Comparison of ENCODE assay signal across 9 mouse cellular contexts in the genomic region with DNA sequence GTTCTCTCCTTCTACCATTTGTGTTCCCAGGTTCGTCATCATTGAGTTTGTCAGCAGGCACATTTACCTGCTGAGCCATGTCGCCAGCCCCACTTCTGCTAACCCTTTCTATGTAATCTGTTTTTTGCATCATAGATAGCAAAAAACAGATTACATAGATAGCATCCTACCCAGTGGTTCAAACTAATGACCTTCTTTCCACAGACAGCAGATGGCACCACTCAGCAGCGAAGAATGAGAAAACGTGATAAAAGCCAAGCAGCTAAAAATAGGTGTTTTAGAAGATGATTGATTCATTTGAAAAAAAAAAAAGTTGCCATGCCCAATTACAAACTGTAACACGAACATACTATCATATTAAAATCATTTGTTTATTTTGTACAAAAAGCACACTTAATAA.
DNase-seq lines count a peak whose midpoint lies in the region; ATAC-seq lines count a peak whose summit lies in the region.
"Had no signal": no experiment of that assay in that cellular context is flagged by ENCODE, and none has a peak within 500 bp of the region (broad histone marks: within the 10 kb centered on the region; RNA-seq: fewer than 3 reads in every experiment).

No protein-coding gene starts in this region.

- H3K9ac ChIP-seq in hindbrain, embryonic 14.5 days: no peak overlapping the region
- H3K9ac ChIP-seq in liver, embryonic 11.5 days (ENCODE audit: low read depth, low read length): no peak overlapping the region
- H3K9ac ChIP-seq: heart, embryonic 15.5 days had no signal

- peak; percentile 66 for DNase-seq in hindbrain, embryonic 14.5 days (ENCODE audit: low spot score)
- DNase-seq in hindbrain, embryonic 10.5 days (ENCODE audit: low spot score): no peak
- DNase-seq in MN1 (ENCODE audit: low spot score): peak; percentile 55
- DNase-seq in cerebellum, adult 8-10 months: peak; percentile 48
- no peak for DNase-seq in liver, embryonic 11.5 days (ENCODE audit: low spot score)
- DNase-seq in thymus, postnatal 36 days: no peak
- DNase-seq in urinary bladder, postnatal 25 days (ENCODE audit: low spot score): no peak
- no peak for DNase-seq in spleen, postnatal 4 days (ENCODE audit: low spot score in 2 of 2)

- H3K4me3 ChIP-seq in hindbrain, embryonic 14.5 days (replicated peaks; ENCODE audit: low read length): no peak overlapping the region
- H3K4me3 ChIP-seq in hindbrain, embryonic 10.5 days: no peak overlapping the region
- no peak overlapping the region for H3K4me3 ChIP-seq in liver, embryonic 11.5 days (ENCODE audit: low read depth, low read length)
- H3K4me3 ChIP-seq: heart, embryonic 15.5 days had no signal

- H3K4me2 ChIP-seq in hindbrain, embryonic 14.5 days (replicated peaks): no peak overlapping the region
- H3K4me2 ChIP-seq in liver, embryonic 11.5 days: no peak overlapping the region
- H3K4me2 ChIP-seq: heart, embryonic 15.5 days had no signal

- no peaks in the 10 kb centered on the region for H3K36me3 ChIP-seq in hindbrain, embryonic 14.5 days (replicated peaks; ENCODE audit: control insufficient read depth, insufficient read depth)
- no peaks in the 10 kb centered on the region for H3K36me3 ChIP-seq in hindbrain, embryonic 10.5 days
- H3K36me3 ChIP-seq in liver, embryonic 11.5 days (ENCODE audit: control insufficient read depth, insufficient read depth, low read length): no peaks in the 10 kb centered on the region
- H3K36me3 ChIP-seq: heart, embryonic 15.5 days had no signal

- no peaks in the 10 kb centered on the region for H3K27me3 ChIP-seq in hindbrain, embryonic 14.5 days (ENCODE audit: control insufficient read depth, insufficient read depth, low read length)
- no peaks in the 10 kb centered on the region for H3K27me3 ChIP-seq in hindbrain, embryonic 10.5 days (ENCODE audit: insufficient read depth, poor library complexity, severe bottlenecking)
- no peaks in the 10 kb centered on the region for H3K27me3 ChIP-seq in liver, embryonic 11.5 days (replicated peaks; ENCODE audit: control insufficient read depth, insufficient read depth, low read length)
- H3K27me3 ChIP-seq: heart, embryonic 15.5 days had no signal

- WGBS in hindbrain, embryonic 14.5 days: 42% methylated on average over 5 of the region's 5 CpGs
- 48% methylated on average over 5 of the region's 5 CpGs for WGBS in hindbrain, embryonic 10.5 days
- 44% methylated on average over 5 of the region's 5 CpGs for WGBS in liver, embryonic 11.5 days

- no peaks in the 10 kb centered on the region for H3K4me1 ChIP-seq in hindbrain, embryonic 14.5 days (replicated peaks; ENCODE audit: control insufficient read depth, insufficient read depth, low read length)
- H3K4me1 ChIP-seq in hindbrain, embryonic 10.5 days (replicated peaks): no peaks in the 10 kb centered on the region
- peaks cover 4% of the 10 kb centered on the region; the same call in 1 of the 2 replicates for H3K4me1 ChIP-seq in liver, embryonic 11.5 days (replicated peaks; ENCODE audit: control insufficient read depth, insufficient read depth, low read length)

- no peak overlapping the region for H3K27ac ChIP-seq in hindbrain, embryonic 14.5 days
- H3K27ac ChIP-seq in hindbrain, embryonic 10.5 days: no peak overlapping the region
- H3K27ac ChIP-seq in liver, embryonic 11.5 days (ENCODE audit: low read depth, low read length): peak overlapping the region; percentile 5; the same call in 1 of the 2 replicates
- H3K27ac ChIP-seq: heart, embryonic 15.5 days had no signal

- peak; percentile 71; the same call in 1 of the 2 replicates for ATAC-seq in hindbrain, embryonic 14.5 days (ENCODE audit: low FRiP score)
- no peak for ATAC-seq in liver, embryonic 11.5 days (replicated peaks; ENCODE audit: low FRiP score)

- H3K9me3 ChIP-seq in hindbrain, embryonic 14.5 days (ENCODE audit: control insufficient read depth, low read length): no peaks in the 10 kb centered on the region
- H3K9me3 ChIP-seq in hindbrain, embryonic 10.5 days: no peaks in the 10 kb centered on the region
- no peaks in the 10 kb centered on the region for H3K9me3 ChIP-seq in liver, embryonic 11.5 days (ENCODE audit: control insufficient read depth, low read length)
- H3K9me3 ChIP-seq: heart, embryonic 15.5 days had no signal

Comparison
In these comparisons a context has a peak if more than half of its experiments do, and no peak if none do; other contexts are left out.
1. DNase-seq: peak in hindbrain, embryonic 14.5 days (single experiment), MN1 (single experiment) and cerebellum, adult 8-10 months (single experiment); none in hindbrain, embryonic 10.5 days (single experiment), liver, embryonic 11.5 days (single experiment), thymus, postnatal 36 days (0 of 2), urinary bladder, postnatal 25 days (single experiment) and spleen, postnatal 4 days (0 of 2).